Mouse (Mus musculus) embryonic facial prominence, embryonic 12.5 days (tissue): Measurements from ENCODE around the gene Eif2s1. TPM values are rescaled to one million over a fixed set of nuclear protein-coding genes. Genes with fewer than 3 reads are reported as not detected.

ENCODE experiments used
- polyA plus RNA-seq: library from polyadenylated mRNA; unstranded; fragments of >200 nt; fragmentation: Nextera tagmentation; extraction: Ambion mirVana; gene quantifications from 2 replicates; pipeline ENCODE4 v1.2.1, GENCODE M21; 2016

Eif2s1 gene
- polyA plus RNA-seq, 1 experiment from 2014 or later: 199 TPM

Other genes with a start within 250 kb of the Eif2s1 start
- not detected in 2 replicates for gene Fam71d, start 170.3 kb upstream of the Eif2s1 start, polyA plus RNA-seq
- gene Mpp5, start 112.9 kb upstream of the Eif2s1 start, polyA plus RNA-seq: 19.0 and 23.1 TPM in 2 replicates
- 70.1 and 74.4 TPM in 2 replicates for gene Atp6v1d, start 181 bp upstream of the Eif2s1 start, polyA plus RNA-seq
- 3.0 and 4.1 TPM in 2 replicates for gene Plek2, start 45.1 kb downstream of the Eif2s1 start, polyA plus RNA-seq
- 8.0 and 8.1 TPM in 2 replicates for gene Tmem229b, start 145.8 kb downstream of the Eif2s1 start, polyA plus RNA-seq
- gene Plekhh1, start 167.3 kb downstream of the Eif2s1 start, polyA plus RNA-seq: 3.0 and 4.3 TPM in 2 replicates
- gene Pigh, start 227.8 kb downstream of the Eif2s1 start, polyA plus RNA-seq: 34.9 and 36.5 TPM in 2 replicates